ENCODE assay signal across 19 mouse cellular contexts in genomic region chr4:101066401-101066800, GRCm38 (mm10). TPM values are rescaled to one million over a fixed set of nuclear protein-coding genes. Genes with fewer than 3 reads are reported as not detected.
"Had no signal": no experiment of that assay in that cellular context is flagged by ENCODE, and none has a peak within 500 bp of the region (broad histone marks: within the 10 kb centered on the region; RNA-seq: fewer than 3 reads in every experiment).

No protein-coding gene starts in this region.

- ATAC-seq: inflammation-experienced regulatory T-cells, adult 6 months; intestine, postnatal 0 days; midbrain, embryonic 16.5 days had no signal

- H3K9ac ChIP-seq: liver, embryonic 15.5 days; lung, embryonic 15.5 days had no signal

- H3K4me2 ChIP-seq: liver, embryonic 11.5 days; liver, embryonic 15.5 days; lung, embryonic 15.5 days had no signal

- H3K4me3 ChIP-seq: left cerebral cortex, adult 2 months; limb, embryonic 10.5 days; liver, embryonic 15.5 days; lung, embryonic 15.5 days; megakaryocyte, embryonic 14.5 days had no signal

- H3K27me3 ChIP-seq: lung, embryonic 15.5 days had no signal

- H3K36me3 ChIP-seq: limb, embryonic 10.5 days; liver, embryonic 15.5 days; lung, embryonic 15.5 days had no signal

- H3K27ac ChIP-seq: left cerebral cortex, adult 2 months; limb, embryonic 10.5 days; liver, embryonic 15.5 days; lung, embryonic 15.5 days; macrophage; stomach, postnatal 0 days had no signal

- H3K9me3 ChIP-seq: limb, embryonic 10.5 days; liver, embryonic 15.5 days; lung, embryonic 15.5 days had no signal

- DNase-seq: kidney, adult 8-10 months; kidney, postnatal 25 days; thymus, postnatal 14 days had no signal

RNA-seq across cellular contexts. Expression of gene Raver2, which starts 2.4 kb away (rescaled TPM):
- polyA plus RNA-seq: macrophage had no signal

RNA-seq across cellular contexts. Expression of gene Gm10577, which starts 45.9 kb away (rescaled TPM):
- total RNA-seq: layer of hippocampus, postnatal 25 days; left cerebral cortex, adult 2 months; left cerebral cortex, postnatal 14 days had no signal
- polyA plus RNA-seq: inflammation-experienced regulatory T-cells, adult 6 months; intestine, postnatal 0 days; kidney, embryonic 16.5 days; limb, embryonic 10.5 days; limb, embryonic 14.5 days; liver, embryonic 11.5 days; liver, embryonic 15.5 days; lung, embryonic 15.5 days; macrophage; midbrain, embryonic 16.5 days; neural tube, embryonic 14.5 days; stomach, postnatal 0 days had no signal
